Mouse (Mus musculus) sigmoid colon, adult 10 weeks (tissue): Measurements from ENCODE around the gene Gabrb3. TPM values are rescaled to one million over a fixed set of nuclear protein-coding genes. Genes with fewer than 3 reads are reported as not detected.

Source experiments
- polyA plus RNA-seq: library from polyadenylated mRNA; stranded (reverse); fragments of 350-450 nt; fragmentation: Illumina TruSeq; extraction: RNeasy Lipid Tissue Mini Kit (QIAGEN cat#74804); gene quantifications from one replicate; pipeline ENCODE4 v1.2.3, GENCODE M21; 2014; ENCODE audit warnings: low read depth, low replicate concordance

The Gabrb3 gene
- 2.2 TPM for polyA plus RNA-seq

GRCm38 (mm10) chr7:57419392-57419791, at the start of gene Gabrb3:
Gabrb3 (plus strand) TSS chr7:57419692.

GRCm38 (mm10) chr7:57386517-57387340, 32.8 kb upstream of the Gabrb3 start, which contains the start of gene Gabrg3:
Gabrg3 (minus strand) TSS chr7:57387188.

GRCm38 (mm10) chr7:57509681-57510141, 90.2 kb downstream of the Gabrb3 start, which contains the start of gene Gabra5:
Gabra5 (minus strand) TSS chr7:57510059.

Other genes starting within 250 kb of the Gabrb3 start
- 0.82 TPM for gene Gabrg3, start 32.5 kb upstream of the Gabrb3 start, polyA plus RNA-seq
- gene Gabra5, start 90.4 kb downstream of the Gabrb3 start, polyA plus RNA-seq, result not detected